Comparison of ENCODE assay signal across 12 mouse cellular contexts in genomic region chr3:108016468-108016867, GRCm38 (mm10). TPM values are rescaled to one million over a fixed set of nuclear protein-coding genes. Genes with fewer than 3 reads are reported as not detected.
DNase-seq lines count a peak whose midpoint lies in the region; ATAC-seq and TF ChIP-seq lines count a peak whose summit lies in the region.
"Not testable (repeated sequence)": the region's sequence is repeated elsewhere in the genome, so short reads cannot be mapped to it uniquely, and the experiment has no call there.
"Had no signal": no experiment of that assay in that cellular context is flagged by ENCODE, and none has a peak within 500 bp of the region (broad histone marks: within the 10 kb centered on the region; RNA-seq: fewer than 3 reads in every experiment).

No protein-coding gene starts in this region.

- H3K27ac ChIP-seq in cortical plate, adult 2 months (ENCODE audit: insufficient read depth, low read length); forebrain, embryonic 13.5 days; heart, embryonic 14.5 days (replicated peaks in 1 of 2; ENCODE audit: control insufficient read depth in 1 of 2, insufficient read depth in 1 of 2, low read depth in 2 of 2, low read length in 2 of 2); liver, embryonic 14.5 days; midbrain, embryonic 13.5 days; neural tube, embryonic 15.5 days (replicated peaks): not testable (repeated sequence)
- peak overlapping the region; percentile 91; the same call in 1 of the 2 replicates for H3K27ac ChIP-seq in hindbrain, postnatal 0 days
- H3K27ac ChIP-seq in layer of hippocampus, adult 2 months, result peak overlapping the region; percentile 95

- TF ChIP-seq EP300 in liver, embryonic 14.5 days (IDR thresholded peaks at IDR 0.05; ENCODE audit: low read depth), result not testable (repeated sequence)

- not testable (repeated sequence) for H3K27me3 ChIP-seq in forebrain, embryonic 13.5 days; heart, embryonic 14.5 days (ENCODE audit: control insufficient read depth, insufficient read depth, low read length); hindbrain, postnatal 0 days (ENCODE audit: insufficient read depth, low read length); liver, embryonic 14.5 days (ENCODE audit: control insufficient read depth, insufficient read depth, low read length); midbrain, embryonic 13.5 days; neural tube, embryonic 15.5 days (replicated peaks)

- not testable (repeated sequence) for H3K4me1 ChIP-seq in cortical plate, adult 2 months (ENCODE audit: control insufficient read depth, insufficient read depth, low read length)
- peaks cover 17% of the 10 kb centered on the region for H3K4me1 ChIP-seq in forebrain, embryonic 13.5 days
- H3K4me1 ChIP-seq in heart, embryonic 14.5 days (ENCODE audit: control insufficient read depth in 2 of 2, insufficient read depth in 2 of 2, low read length in 2 of 2), result peaks cover 14 to 26% of the 10 kb centered on the region in 2 experiments; a peak in 3 of 4 replicates
- H3K4me1 ChIP-seq in hindbrain, postnatal 0 days (ENCODE audit: insufficient read depth, low read length), result peaks cover 16% of the 10 kb centered on the region
- peaks cover 0 to 16% of the 10 kb centered on the region in 2 experiments; a peak in 2 of 4 replicates for H3K4me1 ChIP-seq in liver, embryonic 14.5 days (replicated peaks; ENCODE audit: control insufficient read depth in 2 of 2, insufficient read depth in 2 of 2, low read length in 1 of 2)
- peaks cover 21% of the 10 kb centered on the region for H3K4me1 ChIP-seq in midbrain, embryonic 13.5 days (replicated peaks)
- peaks cover 39% of the 10 kb centered on the region for H3K4me1 ChIP-seq in neural tube, embryonic 15.5 days

- not testable (repeated sequence) for ATAC-seq in forebrain, embryonic 13.5 days; heart, embryonic 14.5 days (ENCODE audit: insufficient number of reproducible peaks, insufficient read depth, low FRiP score, low read depth); hindbrain, postnatal 0 days; liver, embryonic 14.5 days (ENCODE audit: insufficient read depth); midbrain, embryonic 13.5 days; neural tube, embryonic 15.5 days (ENCODE audit: low FRiP score)

- WGBS in forebrain, embryonic 13.5 days, result 94% methylated on average over 5 of the region's 5 CpGs
- 83% methylated on average over 5 of the region's 5 CpGs for WGBS in heart, embryonic 14.5 days
- 87% methylated on average over 5 of the region's 5 CpGs for whole genome bisulfite sequencing in hindbrain, postnatal 0 days
- WGBS in liver, embryonic 14.5 days (ENCODE audit: insufficient replicate concordance), result 71% methylated on average over 5 of the region's 5 CpGs
- 90% methylated on average over 5 of the region's 5 CpGs for WGBS in midbrain, embryonic 13.5 days
- 91% methylated on average over 5 of the region's 5 CpGs for WGBS in neural tube, embryonic 15.5 days

- not testable (repeated sequence) for H3K9me3 ChIP-seq in forebrain, embryonic 13.5 days (replicated peaks); heart, embryonic 14.5 days (ENCODE audit: control insufficient read depth, low read length); hindbrain, postnatal 0 days (ENCODE audit: low read length); liver, embryonic 14.5 days (ENCODE audit: control insufficient read depth, low read length); midbrain, embryonic 13.5 days; neural tube, embryonic 15.5 days (replicated peaks)

- TF ChIP-seq CTCF in cortical plate, adult 2 months (IDR thresholded peaks at IDR 0.05; ENCODE audit: extremely low read depth, insufficient read depth, low read length); hindbrain, postnatal 0 days (IDR thresholded peaks at IDR 0.05; ENCODE audit: low read depth); layer of hippocampus, adult 2 months (conservative IDR thresholded peaks at IDR 0.05); liver, embryonic 14.5 days (IDR thresholded peaks at IDR 0.05; ENCODE audit: low read depth): not testable (repeated sequence)

- not testable (repeated sequence) for DNase-seq in hindbrain, postnatal 0 days (ENCODE audit: low spot score); layer of hippocampus, adult 2 months (ENCODE audit: low spot score in 2 of 2); liver, embryonic 14.5 days (ENCODE audit: low read depth in 3 of 3, low spot score in 3 of 3)

- not testable (repeated sequence) for TF ChIP-seq POLR2A in cortical plate, adult 2 months (IDR thresholded peaks at IDR 0.05; ENCODE audit: extremely low read depth, insufficient read depth, low read length)

- H3K4me2 ChIP-seq in forebrain, embryonic 13.5 days, result peak overlapping the region; percentile 82; the same call in 1 of the 2 replicates
- peak overlapping the region; percentile 83; the same call in 1 of the 2 replicates for H3K4me2 ChIP-seq in heart, embryonic 14.5 days (ENCODE audit: low read length)
- H3K4me2 ChIP-seq in hindbrain, postnatal 0 days (ENCODE audit: low read depth, low read length), result peak overlapping the region; percentile 76
- H3K4me2 ChIP-seq in liver, embryonic 14.5 days (ENCODE audit: low read depth), result peak overlapping the region; percentile 66
- H3K4me2 ChIP-seq in midbrain, embryonic 13.5 days (replicated peaks), result peak overlapping the region; percentile 88
- peak overlapping the region; percentile 92 for H3K4me2 ChIP-seq in neural tube, embryonic 15.5 days

- peak overlapping the region; percentile 8; the same call in 1 of the 2 replicates for H3K9ac ChIP-seq in forebrain, embryonic 13.5 days
- not testable (repeated sequence) for H3K9ac ChIP-seq in heart, embryonic 14.5 days (ENCODE audit: low read length); liver, embryonic 14.5 days (replicated peaks); midbrain, embryonic 13.5 days (replicated peaks)
- 0 out of 2 replicates have a peak overlapping the region, but pooled peaks have one; percentile 63 for H3K9ac ChIP-seq in hindbrain, postnatal 0 days (replicated peaks; ENCODE audit: low read length)
- H3K9ac ChIP-seq in neural tube, embryonic 15.5 days (replicated peaks), result 0 out of 2 replicates have a peak overlapping the region, but pooled peaks have one; percentile 23

- H3K36me3 ChIP-seq in forebrain, embryonic 13.5 days (ENCODE audit: poor library complexity, severe bottlenecking); heart, embryonic 14.5 days (ENCODE audit: control insufficient read depth, insufficient read depth, low read length); hindbrain, postnatal 0 days (ENCODE audit: insufficient read depth, low read length); liver, embryonic 14.5 days (replicated peaks; ENCODE audit: control insufficient read depth, insufficient read depth, low read depth); midbrain, embryonic 13.5 days; neural tube, embryonic 15.5 days: not testable (repeated sequence)

- peak overlapping the region; percentile 40; the same call in 1 of the 2 replicates for H3K4me3 ChIP-seq in cortical plate, adult 2 months (ENCODE audit: insufficient read depth, low read length)
- H3K4me3 ChIP-seq in forebrain, embryonic 13.5 days; heart, embryonic 14.5 days (ENCODE audit: control insufficient read depth in 1 of 2, insufficient read depth in 1 of 2, low read depth in 1 of 2, low read length in 2 of 2); midbrain, embryonic 13.5 days (replicated peaks): not testable (repeated sequence)
- peak overlapping the region; percentile 41; the same call in 1 of the 2 replicates for H3K4me3 ChIP-seq in hindbrain, postnatal 0 days (ENCODE audit: low read length)
- peak overlapping the region; percentile 61 for H3K4me3 ChIP-seq in layer of hippocampus, adult 2 months
- peak overlapping the region; percentile 18 to 47; a peak in 3 of 4 replicates for H3K4me3 ChIP-seq in liver, embryonic 14.5 days (ENCODE audit: insufficient read depth in 1 of 2, low read depth in 2 of 2, low read length in 2 of 2)
- 0 out of 2 replicates have a peak overlapping the region, but pooled peaks have one; percentile 45 for H3K4me3 ChIP-seq in neural tube, embryonic 15.5 days (replicated peaks)

RNA-seq across cellular contexts. Expression of gene Gstm1, which starts 1.3 kb away (rescaled TPM):
- polyA plus RNA-seq in cortical plate, adult 2 months (2012; rRNA removed), result 426 and 510 TPM in 2 replicates
- polyA plus RNA-seq in forebrain, embryonic 13.5 days (2015; fragmentation: Nextera tagmentation; extraction: Ambion mirVana), result 27.5 and 28.4 TPM in 2 replicates
- polyA plus RNA-seq in heart, embryonic 14.5 days (2014; fragmentation: Nextera tagmentation; extraction: Ambion mirVana), result 60.8 and 63.8 TPM in 2 replicates
- 161 and 174 TPM in 2 replicates for total RNA-seq in hindbrain, postnatal 0 days (2014; rRNA removed)
- 429 and 453 TPM in 2 replicates for polyA plus RNA-seq in hindbrain, postnatal 0 days (2015; fragmentation: Nextera tagmentation; extraction: Ambion mirVana)
- 100 to 1,000 TPM; 350 to 371 TPM for total RNA-seq in layer of hippocampus, adult 2 months (2021)
- 124 and 152 TPM in 2 replicates for polyA plus RNA-seq in liver, embryonic 14.5 days (2012; rRNA removed)
- 275 and 312 TPM in 2 replicates for polyA plus RNA-seq in liver, embryonic 14.5 days (2014; fragmentation: Nextera tagmentation; extraction: Ambion mirVana)
- polyA plus RNA-seq in midbrain, embryonic 13.5 days (2015; fragmentation: Nextera tagmentation; extraction: Ambion mirVana), result 28.7 and 36.2 TPM in 2 replicates
- 161 and 189 TPM in 2 replicates for polyA plus RNA-seq in neural tube, embryonic 15.5 days (2015; fragmentation: Nextera tagmentation; extraction: Ambion mirVana)

RNA-seq across cellular contexts. Expression of gene Gstm4, which starts 28.2 kb away (rescaled TPM):
- 16.1 and 16.8 TPM in 2 replicates for polyA plus RNA-seq in cortical plate, adult 2 months (2012; rRNA removed)
- 10.8 and 11.4 TPM in 2 replicates for polyA plus RNA-seq in forebrain, embryonic 13.5 days (2015; fragmentation: Nextera tagmentation; extraction: Ambion mirVana)
- 15.6 and 17.4 TPM in 2 replicates for polyA plus RNA-seq in heart, embryonic 14.5 days (2014; fragmentation: Nextera tagmentation; extraction: Ambion mirVana)
- 6.7 and 6.9 TPM in 2 replicates for total RNA-seq in hindbrain, postnatal 0 days (2014; rRNA removed)
- 22.5 and 23.0 TPM in 2 replicates for polyA plus RNA-seq in hindbrain, postnatal 0 days (2015; fragmentation: Nextera tagmentation; extraction: Ambion mirVana)
- 10 to 100 TPM; 11.5 to 12.3 TPM for total RNA-seq in layer of hippocampus, adult 2 months (2021)
- 11.7 and 11.9 TPM in 2 replicates for polyA plus RNA-seq in liver, embryonic 14.5 days (2012; rRNA removed)
- 17.3 and 17.7 TPM in 2 replicates for polyA plus RNA-seq in liver, embryonic 14.5 days (2014; fragmentation: Nextera tagmentation; extraction: Ambion mirVana)
- polyA plus RNA-seq in midbrain, embryonic 13.5 days (2015; fragmentation: Nextera tagmentation; extraction: Ambion mirVana), result 13.8 and 14.2 TPM in 2 replicates
- 19.1 and 21.0 TPM in 2 replicates for polyA plus RNA-seq in neural tube, embryonic 15.5 days (2015; fragmentation: Nextera tagmentation; extraction: Ambion mirVana)

RNA-seq across cellular contexts. Expression of gene Gstm2, which starts 30.2 kb away (rescaled TPM):
- 5.3 and 5.6 TPM in 2 replicates for polyA plus RNA-seq in cortical plate, adult 2 months (2012; rRNA removed)
- 2.8 and 3.6 TPM in 2 replicates for polyA plus RNA-seq in forebrain, embryonic 13.5 days (2015; fragmentation: Nextera tagmentation; extraction: Ambion mirVana)
- polyA plus RNA-seq in heart, embryonic 14.5 days (2014; fragmentation: Nextera tagmentation; extraction: Ambion mirVana), result 59.8 and 68.2 TPM in 2 replicates
- 5.3 and 6.1 TPM in 2 replicates for total RNA-seq in hindbrain, postnatal 0 days (2014; rRNA removed)
- 18.7 and 20.0 TPM in 2 replicates for polyA plus RNA-seq in hindbrain, postnatal 0 days (2015; fragmentation: Nextera tagmentation; extraction: Ambion mirVana)
- 1 to 10 TPM; 2.3 to 3.6 TPM for total RNA-seq in layer of hippocampus, adult 2 months (2021)
- polyA plus RNA-seq in liver, embryonic 14.5 days (2012; rRNA removed), result 3.4 and 3.9 TPM in 2 replicates
- polyA plus RNA-seq in liver, embryonic 14.5 days (2014; fragmentation: Nextera tagmentation; extraction: Ambion mirVana), result 4.4 and 4.8 TPM in 2 replicates
- polyA plus RNA-seq in midbrain, embryonic 13.5 days (2015; fragmentation: Nextera tagmentation; extraction: Ambion mirVana), result 6.0 and 6.2 TPM in 2 replicates
- polyA plus RNA-seq in neural tube, embryonic 15.5 days (2015; fragmentation: Nextera tagmentation; extraction: Ambion mirVana), result 7.4 and 23.4 TPM in 2 replicates

RNA-seq across cellular contexts. Expression of gene Gstm3, which starts 47.4 kb away (rescaled TPM):
- 0.08 TPM in 1 of 2 replicates, not detected in the other for polyA plus RNA-seq in cortical plate, adult 2 months (2012; rRNA removed)
- 0.14 and 0.26 TPM in 2 replicates for polyA plus RNA-seq in forebrain, embryonic 13.5 days (2015; fragmentation: Nextera tagmentation; extraction: Ambion mirVana)
- polyA plus RNA-seq in heart, embryonic 14.5 days (2014; fragmentation: Nextera tagmentation; extraction: Ambion mirVana), result not detected in 2 replicates
- total RNA-seq in hindbrain, postnatal 0 days (2014; rRNA removed), result not detected in 2 replicates
- polyA plus RNA-seq in hindbrain, postnatal 0 days (2015; fragmentation: Nextera tagmentation; extraction: Ambion mirVana), result 0.15 TPM in 1 of 2 replicates, not detected in the other
- not detected for total RNA-seq in layer of hippocampus, adult 2 months (2021)
- polyA plus RNA-seq in liver, embryonic 14.5 days (2012; rRNA removed), result 4.1 and 4.6 TPM in 2 replicates
- polyA plus RNA-seq in liver, embryonic 14.5 days (2014; fragmentation: Nextera tagmentation; extraction: Ambion mirVana), result 11.3 and 11.7 TPM in 2 replicates
- polyA plus RNA-seq in midbrain, embryonic 13.5 days (2015; fragmentation: Nextera tagmentation; extraction: Ambion mirVana), result 0.26 TPM in 1 of 2 replicates, not detected in the other
- polyA plus RNA-seq in neural tube, embryonic 15.5 days (2015; fragmentation: Nextera tagmentation; extraction: Ambion mirVana), result 2.7 TPM in 1 of 2 replicates, not detected in the other
- total RNA-seq: heart, postnatal 14 days; layer of hippocampus, postnatal 25 days; left cerebral cortex, postnatal 36 days; megakaryocyte-erythroid progenitor cell, adult 5-6 weeks had no signal
